Mouse (Mus musculus): Measurements from ENCODE around the gene Gfod1. TPM values are rescaled to one million over a fixed set of nuclear protein-coding genes. Genes with fewer than 3 reads are reported as not detected.

Gene Gfod1
- polyA plus RNA-seq, 1 experiment from 2014 or later, result 1.3 TPM

- no peak overlapping the region for H3K4me3 ChIP-seq (ENCODE audit: control insufficient read depth in 1 of 2, insufficient read depth in 1 of 2, low read depth in 1 of 2, low read length in 2 of 2)
- no peaks in the 10 kb centered on the region for H3K27me3 ChIP-seq (ENCODE audit: control insufficient read depth, insufficient read depth, low read length)
- peaks cover 2 to 6% of the 10 kb centered on the region in 2 experiments; a peak in 2 of 4 replicates for H3K4me1 ChIP-seq (ENCODE audit: control insufficient read depth in 2 of 2, insufficient read depth in 2 of 2, low read length in 2 of 2)
- no peak overlapping the region for H3K27ac ChIP-seq (replicated peaks in 1 of 2; ENCODE audit: control insufficient read depth in 1 of 2, insufficient read depth in 1 of 2, low read depth in 2 of 2, low read length in 2 of 2)
- no peak overlapping the region for H3K9ac ChIP-seq (ENCODE audit: low read length)
- 0 out of 2 replicates have a peak, but pooled peaks cover 2% of the 10 kb centered on the region for H3K9me3 ChIP-seq (ENCODE audit: control insufficient read depth, low read length)
- WGBS, result 81% methylated on average over 4 of the region's 4 CpGs
- no peaks in the 10 kb centered on the region for H3K36me3 ChIP-seq (ENCODE audit: control insufficient read depth, insufficient read depth, low read length)
- no peak for ATAC-seq (ENCODE audit: insufficient number of reproducible peaks, insufficient read depth, low FRiP score, low read depth)
- no peak overlapping the region for H3K4me2 ChIP-seq (ENCODE audit: low read length)
Observed at GRCm38 (mm10) chr13:43288444-43288843, 15.5 kb downstream of the Gfod1 start.

GRCm38 (mm10) chr13:43288026-43288425 lies 15.9 kb downstream of the Gfod1 start:
- WGBS, result 47% methylated on average over 5 of the region's 5 CpGs
- H3K27me3 ChIP-seq (ENCODE audit: control insufficient read depth, insufficient read depth, low read length), result no peaks in the 10 kb centered on the region

GRCm38 (mm10) chr13:43286836-43287235 lies 17.1 kb downstream of the Gfod1 start:
- H3K4me3 ChIP-seq (ENCODE audit: control insufficient read depth in 1 of 2, insufficient read depth in 1 of 2, low read depth in 1 of 2, low read length in 2 of 2), result no peak overlapping the region
- peaks cover 2 to 6% of the 10 kb centered on the region in 2 experiments; a peak in 2 of 4 replicates for H3K4me1 ChIP-seq (ENCODE audit: control insufficient read depth in 2 of 2, insufficient read depth in 2 of 2, low read length in 2 of 2)
- WGBS, result 63% methylated on average over 7 of the region's 7 CpGs
- H3K27ac ChIP-seq (replicated peaks in 1 of 2; ENCODE audit: control insufficient read depth in 1 of 2, insufficient read depth in 1 of 2, low read depth in 2 of 2, low read length in 2 of 2), result no peak overlapping the region
- H3K36me3 ChIP-seq (ENCODE audit: control insufficient read depth, insufficient read depth, low read length), result no peaks in the 10 kb centered on the region
- ATAC-seq (ENCODE audit: insufficient number of reproducible peaks, insufficient read depth, low FRiP score, low read depth), result no peak
- H3K9ac ChIP-seq (ENCODE audit: low read length), result no peak overlapping the region
- H3K27me3 ChIP-seq (ENCODE audit: control insufficient read depth, insufficient read depth, low read length), result no peaks in the 10 kb centered on the region
- 0 out of 2 replicates have a peak, but pooled peaks cover 2% of the 10 kb centered on the region for H3K9me3 ChIP-seq (ENCODE audit: control insufficient read depth, low read length)
- no peak overlapping the region for H3K4me2 ChIP-seq (ENCODE audit: low read length)

More at GRCm38 (mm10) chr13:43288026-43288425, 15.9 kb downstream of the Gfod1 start:
- peaks cover 2 to 6% of the 10 kb centered on the region in 2 experiments; a peak in 2 of 4 replicates for H3K4me1 ChIP-seq (ENCODE audit: control insufficient read depth in 2 of 2, insufficient read depth in 2 of 2, low read length in 2 of 2)
- ATAC-seq (ENCODE audit: insufficient number of reproducible peaks, insufficient read depth, low FRiP score, low read depth), result no peak
- no peak overlapping the region for H3K4me3 ChIP-seq (ENCODE audit: control insufficient read depth in 1 of 2, insufficient read depth in 1 of 2, low read depth in 1 of 2, low read length in 2 of 2)
- H3K9me3 ChIP-seq (ENCODE audit: control insufficient read depth, low read length), result 0 out of 2 replicates have a peak, but pooled peaks cover 2% of the 10 kb centered on the region
- H3K27ac ChIP-seq (replicated peaks in 1 of 2; ENCODE audit: control insufficient read depth in 1 of 2, insufficient read depth in 1 of 2, low read depth in 2 of 2, low read length in 2 of 2), result no peak overlapping the region
- no peak overlapping the region for H3K9ac ChIP-seq (ENCODE audit: low read length)
- no peak overlapping the region for H3K4me2 ChIP-seq (ENCODE audit: low read length)
- no peaks in the 10 kb centered on the region for H3K36me3 ChIP-seq (ENCODE audit: control insufficient read depth, insufficient read depth, low read length)

GRCm38 (mm10) chr13:43284711-43285151 lies 19.2 kb downstream of the Gfod1 start:
- 83% methylated on average over 4 of the region's 4 CpGs for WGBS

GRCm38 (mm10) chr13:43273906-43274305 lies 30.1 kb downstream of the Gfod1 start:
- H3K27ac ChIP-seq (replicated peaks in 1 of 2; ENCODE audit: control insufficient read depth in 1 of 2, insufficient read depth in 1 of 2, low read depth in 2 of 2, low read length in 2 of 2), result no peak overlapping the region
- H3K27me3 ChIP-seq (ENCODE audit: control insufficient read depth, insufficient read depth, low read length), result no peaks in the 10 kb centered on the region
- no peak overlapping the region for H3K4me2 ChIP-seq (ENCODE audit: low read length)
- H3K9me3 ChIP-seq (ENCODE audit: control insufficient read depth, low read length), result no peaks in the 10 kb centered on the region
- H3K4me1 ChIP-seq (ENCODE audit: control insufficient read depth in 2 of 2, insufficient read depth in 2 of 2, low read length in 2 of 2), result peaks cover 16 to 27% of the 10 kb centered on the region in 2 experiments
- WGBS, result 91% methylated on average over 14 of the region's 14 CpGs
- no peak for ATAC-seq (ENCODE audit: insufficient number of reproducible peaks, insufficient read depth, low FRiP score, low read depth)
- no peak overlapping the region for H3K4me3 ChIP-seq (ENCODE audit: control insufficient read depth in 1 of 2, insufficient read depth in 1 of 2, low read depth in 1 of 2, low read length in 2 of 2)
- H3K36me3 ChIP-seq (ENCODE audit: control insufficient read depth, insufficient read depth, low read length), result no peaks in the 10 kb centered on the region
- no peak overlapping the region for H3K9ac ChIP-seq (ENCODE audit: low read length)

More at GRCm38 (mm10) chr13:43284711-43285151, 19.2 kb downstream of the Gfod1 start:
- H3K4me3 ChIP-seq (ENCODE audit: control insufficient read depth in 1 of 2, insufficient read depth in 1 of 2, low read depth in 1 of 2, low read length in 2 of 2), result no peak overlapping the region
- H3K9me3 ChIP-seq (ENCODE audit: control insufficient read depth, low read length), result no peaks in the 10 kb centered on the region
- ATAC-seq (ENCODE audit: insufficient number of reproducible peaks, insufficient read depth, low FRiP score, low read depth), result no peak
- H3K4me1 ChIP-seq (ENCODE audit: control insufficient read depth in 2 of 2, insufficient read depth in 2 of 2, low read length in 2 of 2), result peaks cover 2 to 6% of the 10 kb centered on the region in 2 experiments; a peak in 2 of 4 replicates
- H3K36me3 ChIP-seq (ENCODE audit: control insufficient read depth, insufficient read depth, low read length), result no peaks in the 10 kb centered on the region
- no peak overlapping the region for H3K9ac ChIP-seq (ENCODE audit: low read length)
- H3K27me3 ChIP-seq (ENCODE audit: control insufficient read depth, insufficient read depth, low read length), result no peaks in the 10 kb centered on the region
- no peak overlapping the region for H3K27ac ChIP-seq (replicated peaks in 1 of 2; ENCODE audit: control insufficient read depth in 1 of 2, insufficient read depth in 1 of 2, low read depth in 2 of 2, low read length in 2 of 2)
- H3K4me2 ChIP-seq (ENCODE audit: low read length), result no peak overlapping the region

- Histone ChIP-seq H3K4me1 (ENCODE audit: control insufficient read depth in 2 of 2, insufficient read depth in 2 of 2, low read length in 2 of 2) (peaks cover 16 to 27% of the 10 kb centered on the region in 2 experiments), H3K27me3 (ENCODE audit: control insufficient read depth, insufficient read depth, low read length) (no peaks in the 10 kb centered on the region), H3K9ac (ENCODE audit: low read length) (no peak overlapping the region), H3K4me3 (ENCODE audit: control insufficient read depth in 1 of 2, insufficient read depth in 1 of 2, low read depth in 1 of 2, low read length in 2 of 2) (no peak overlapping the region), H3K4me2 (ENCODE audit: low read length) (peak overlapping the region; percentile 5; the same call in 1 of the 2 replicates), H3K36me3 (ENCODE audit: control insufficient read depth, insufficient read depth, low read length) (no peaks in the 10 kb centered on the region), H3K27ac (replicated peaks in 1 of 2; ENCODE audit: control insufficient read depth in 1 of 2, insufficient read depth in 1 of 2, low read depth in 2 of 2, low read length in 2 of 2) (peak overlapping the region; percentile 4 to 15; a peak in 2 of 4 replicates), H3K9me3 (ENCODE audit: control insufficient read depth, low read length) (no peaks in the 10 kb centered on the region)
- peak; percentile 40; the same call in 1 of the 2 replicates for ATAC-seq (ENCODE audit: insufficient number of reproducible peaks, insufficient read depth, low FRiP score, low read depth)
- 36% methylated on average over 13 of the region's 13 CpGs for WGBS
Observed at GRCm38 (mm10) chr13:43272303-43273135, 31.5 kb downstream of the Gfod1 start.

- 0 out of 2 replicates have a peak, but pooled peaks have one; percentile 33 for ATAC-seq (ENCODE audit: insufficient number of reproducible peaks, insufficient read depth, low FRiP score, low read depth)
- H3K4me2 ChIP-seq (ENCODE audit: low read length), result no peak overlapping the region
- H3K9ac ChIP-seq (ENCODE audit: low read length), result peak overlapping the region; percentile 14; the same call in 1 of the 2 replicates
- H3K36me3 ChIP-seq (ENCODE audit: control insufficient read depth, insufficient read depth, low read length), result no peaks in the 10 kb centered on the region
- H3K27ac ChIP-seq (replicated peaks in 1 of 2; ENCODE audit: control insufficient read depth in 1 of 2, insufficient read depth in 1 of 2, low read depth in 2 of 2, low read length in 2 of 2), result peak overlapping the region in 1 of 2 experiments; percentile 15; a peak in 2 of 4 replicates
- peaks cover 16 to 27% of the 10 kb centered on the region in 2 experiments for H3K4me1 ChIP-seq (ENCODE audit: control insufficient read depth in 2 of 2, insufficient read depth in 2 of 2, low read length in 2 of 2)
- 35% methylated on average over 9 of the region's 9 CpGs for WGBS
- H3K27me3 ChIP-seq (ENCODE audit: control insufficient read depth, insufficient read depth, low read length), result no peaks in the 10 kb centered on the region
- no peaks in the 10 kb centered on the region for H3K9me3 ChIP-seq (ENCODE audit: control insufficient read depth, low read length)
- H3K4me3 ChIP-seq (ENCODE audit: control insufficient read depth in 1 of 2, insufficient read depth in 1 of 2, low read depth in 1 of 2, low read length in 2 of 2), result no peak overlapping the region
Observed at GRCm38 (mm10) chr13:43271481-43271880, 32.5 kb downstream of the Gfod1 start.

Data from heart, embryonic 14.5 days (tissue).